Mouse (Mus musculus) liver, embryonic 13.5 days (tissue): Measurements from ENCODE around the gene Casq1. TPM values are rescaled to one million over a fixed set of nuclear protein-coding genes. Genes with fewer than 3 reads are reported as not detected.
A peak's percentile ranks its signal among the peaks of the same experiment; 100 is the strongest.

ENCODE experiments used
- ATAC-seq: fragments of 200-750 bp; cut with Nextera tagmentation; 2 replicates; pipeline ENCODE4 v1.8.0; 2017; ENCODE audit warnings: low read depth, mild to moderate bottlenecking, moderate number of reproducible peaks, moderate library complexity
- DNase-seq: peaks from one replicate; pipeline ENCODE4 v3.0.0; 2022
- H3K27ac ChIP-seq: fragments of 300-500 bp; sonication (generic); 2 replicates; pipeline ENCODE4 v1.5.1; 2015; ENCODE audit warnings: moderate library complexity, mild to moderate bottlenecking, inconsistent platforms
- H3K27me3 ChIP-seq: fragments of 300-500 bp; sonication (generic); 2 replicates; pipeline ENCODE4 v1.6.1; 2015; ENCODE audit warnings: mild to moderate bottlenecking, inconsistent platforms
- H3K36me3 ChIP-seq: fragments of 300-500 bp; sonication (generic); 2 replicates; pipeline ENCODE4 v1.6.1; 2015; ENCODE audit warnings: mild to moderate bottlenecking, inconsistent platforms
- H3K4me1 ChIP-seq: fragments of 300-500 bp; sonication (generic); replicated peaks from 2 replicates; pipeline ENCODE4 v1.6.1; 2015; ENCODE audit warnings: inconsistent platforms
- H3K4me2 ChIP-seq: fragments of 300-500 bp; sonication (generic); 2 replicates; pipeline ENCODE4 v1.6.1; 2015; ENCODE audit warnings: inconsistent platforms, mild to moderate bottlenecking, moderate library complexity
- H3K4me3 ChIP-seq: fragments of 300-500 bp; sonication (generic); replicated peaks from 2 replicates; pipeline ENCODE4 v1.5.1; 2015; ENCODE audit warnings: mild to moderate bottlenecking, inconsistent platforms
- H3K9ac ChIP-seq: fragments of 300-500 bp; sonication (generic); 2 replicates; pipeline ENCODE4 v1.6.1; 2015; ENCODE audit warnings: mild to moderate bottlenecking, inconsistent platforms
- H3K9me3 ChIP-seq: fragments of 300-500 bp; sonication (generic); replicated peaks from 2 replicates; pipeline ENCODE4 v1.6.1; 2016; ENCODE audit warnings: inconsistent platforms
- WGBS: fragments of 180-500 bp; shearing (Covaris S2); methylation state at CpG from one replicate; pipeline ENCODE4 v1.1.7; 2015; ENCODE audit not compliant: insufficient replicate concordance; 5-methylcytosine and 5-hydroxymethylcytosine counted together
- polyA plus RNA-seq: library from polyadenylated mRNA; unstranded; fragments of >200 nt; fragmentation: Nextera tagmentation; extraction: Ambion mirVana; gene quantifications from 2 replicates; pipeline ENCODE4 v1.2.1, GENCODE M21; 2015

Casq1 gene
- polyA plus RNA-seq, 1 experiment from 2014 or later: 0.55 TPM

DNA sequence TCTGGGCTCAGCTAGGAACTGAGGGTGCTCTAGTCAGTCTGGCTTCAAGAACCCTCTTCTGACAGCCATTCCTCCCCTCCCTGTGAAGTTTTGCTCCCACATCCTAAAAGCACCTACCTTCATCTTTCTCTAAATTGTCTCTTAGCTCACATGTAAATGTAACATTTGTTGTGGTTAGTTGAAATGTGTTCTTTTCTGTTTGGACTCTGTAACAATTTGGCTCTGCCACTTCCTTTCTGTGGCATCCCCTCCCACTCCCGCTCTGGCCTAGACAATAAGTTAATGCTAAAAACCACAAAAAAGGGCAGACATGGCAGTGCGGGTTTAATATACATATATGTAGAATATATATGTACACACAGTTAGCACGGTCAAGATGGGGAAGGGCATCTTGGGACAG lies 22.5 kb downstream of the Casq1 start:
- 82% methylated on average over 3 of the region's 3 CpGs for WGBS

DNA sequence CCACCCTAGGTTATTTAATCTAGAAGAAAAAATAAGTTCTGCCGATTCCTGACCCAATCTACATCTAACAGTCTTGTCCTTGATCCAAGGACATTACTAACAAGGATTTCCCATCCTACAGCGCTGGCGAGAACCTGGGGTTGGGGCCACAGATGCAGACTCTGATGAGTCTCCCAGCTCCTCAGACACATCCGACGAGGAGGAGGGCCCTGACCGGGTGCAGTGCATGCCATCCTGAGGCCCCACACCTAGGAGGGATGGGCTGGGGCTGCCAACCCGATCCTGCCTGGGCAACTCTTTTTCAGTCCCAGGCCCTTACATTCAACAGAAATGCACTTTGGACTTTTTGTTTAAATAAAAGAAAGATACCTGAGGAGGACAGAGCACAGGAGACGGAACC lies 25.2 kb downstream of the Casq1 start:
- Histone ChIP-seq H3K4me1 (no peaks in the 10 kb centered on the region), H3K27me3 (no peaks in the 10 kb centered on the region), H3K27ac (no peak overlapping the region), H3K36me3 (peaks cover 91% of the 10 kb centered on the region), H3K9ac (no peak overlapping the region), H3K4me3 (no peak overlapping the region), H3K9me3 (no peaks in the 10 kb centered on the region), H3K4me2 (no peak overlapping the region)
- no peak for ATAC-seq
- WGBS: 84% methylated on average over 8 of the region's 8 CpGs
- DNase-seq: no peak

More for the DNA sequence above, 22.5 kb downstream of the Casq1 start:
- Histone ChIP-seq H3K27ac (no peak overlapping the region), H3K9me3 (no peaks in the 10 kb centered on the region), H3K4me3 (no peak overlapping the region), H3K36me3 (peaks cover 87% of the 10 kb centered on the region), H3K4me1 (peaks cover 6% of the 10 kb centered on the region), H3K4me2 (no peak overlapping the region), H3K27me3 (no peaks in the 10 kb centered on the region), H3K9ac (no peak overlapping the region)
- ATAC-seq (no peak), DNase-seq (no peak)

DNA sequence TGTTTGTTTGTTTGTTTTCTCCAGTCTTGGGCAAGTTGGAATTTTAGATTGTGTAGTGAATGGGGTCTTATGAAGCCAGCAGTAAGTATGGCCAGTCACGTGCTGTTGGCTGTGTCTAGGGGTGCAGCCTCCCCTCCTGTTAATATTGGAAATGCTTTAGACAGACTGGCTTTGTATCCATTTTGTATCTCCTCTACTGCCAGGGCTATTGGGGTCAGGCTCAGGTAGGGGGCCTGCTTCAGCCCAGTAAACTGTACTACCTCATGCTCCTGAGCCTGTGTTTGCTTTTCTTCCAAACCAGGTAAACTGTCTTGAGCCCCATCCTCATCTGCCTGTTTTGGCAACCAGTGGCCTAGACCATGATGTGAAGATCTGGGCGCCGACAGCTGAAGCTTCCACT lies 27.5 kb downstream of the Casq1 start:
- Histone ChIP-seq H3K4me3 (no peak overlapping the region), H3K4me2 (no peak overlapping the region), H3K4me1 (no peaks in the 10 kb centered on the region), H3K9me3 (no peaks in the 10 kb centered on the region), H3K27ac (no peak overlapping the region), H3K9ac (no peak overlapping the region), H3K36me3 (peaks cover 95% of the 10 kb centered on the region), H3K27me3 (no peaks in the 10 kb centered on the region)
- 88% methylated on average over 3 of the region's 3 CpGs for WGBS
- ATAC-seq (no peak), DNase-seq (no peak)

DNA sequence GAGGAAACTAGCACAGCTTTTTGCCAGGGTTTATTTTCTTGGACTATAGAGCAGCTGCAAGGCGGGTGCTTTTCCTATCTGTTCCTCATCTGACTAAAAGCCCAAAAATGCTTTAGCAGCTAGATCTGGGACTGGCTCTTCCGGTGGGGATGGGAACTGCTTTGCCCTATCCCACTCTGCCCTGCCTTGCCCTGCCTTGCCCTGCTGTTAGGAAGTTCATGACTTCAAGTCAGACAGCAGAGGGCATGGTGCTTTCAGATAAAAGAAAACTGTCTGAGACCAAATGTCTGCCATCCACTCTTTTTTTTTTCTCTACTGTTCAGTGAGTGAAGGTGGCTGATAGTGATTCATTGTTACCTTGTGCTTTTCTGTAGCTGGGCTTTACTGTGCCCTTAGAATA lies 28.1 kb downstream of the Casq1 start:
- no peak for DNase-seq
- H3K4me2 ChIP-seq: no peak overlapping the region
- no peak overlapping the region for H3K9ac ChIP-seq
- no peak for ATAC-seq
- 76% methylated on average over 2 of the region's 2 CpGs for WGBS
- H3K36me3 ChIP-seq: peaks cover 95% of the 10 kb centered on the region
- H3K27me3 ChIP-seq: no peaks in the 10 kb centered on the region
- no peak overlapping the region for H3K27ac ChIP-seq
- no peak overlapping the region for H3K4me3 ChIP-seq
- H3K9me3 ChIP-seq: no peaks in the 10 kb centered on the region
- no peaks in the 10 kb centered on the region for H3K4me1 ChIP-seq

DNA sequence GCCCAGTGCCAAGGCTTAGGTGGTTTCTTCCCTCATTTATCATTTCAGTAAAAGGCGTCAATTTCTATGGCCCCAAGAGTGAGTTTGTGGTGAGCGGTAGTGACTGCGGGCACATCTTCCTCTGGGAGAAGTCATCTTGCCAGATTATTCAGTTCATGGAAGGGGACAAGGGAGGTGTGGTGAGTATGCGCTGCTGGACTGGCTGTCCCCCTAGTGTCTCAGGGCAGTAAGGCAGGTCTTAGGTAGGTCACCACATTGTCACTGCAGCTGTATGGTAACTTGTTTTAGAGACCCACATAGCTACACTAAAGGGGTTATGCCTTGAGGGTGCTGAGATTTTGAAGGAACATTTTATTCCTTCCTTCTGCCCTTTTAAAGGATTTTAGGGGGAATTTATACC lies 30.8 kb downstream of the Casq1 start:
- Histone ChIP-seq H3K36me3 (peaks cover 91% of the 10 kb centered on the region), H3K27me3 (no peaks in the 10 kb centered on the region), H3K9ac (no peak overlapping the region), H3K9me3 (no peaks in the 10 kb centered on the region), H3K4me1 (no peaks in the 10 kb centered on the region), H3K4me2 (no peak overlapping the region), H3K4me3 (no peak overlapping the region), H3K27ac (no peak overlapping the region)
- ATAC-seq (no peak), DNase-seq (no peak)
- 83% methylated on average over 4 of the region's 4 CpGs for WGBS

DNA sequence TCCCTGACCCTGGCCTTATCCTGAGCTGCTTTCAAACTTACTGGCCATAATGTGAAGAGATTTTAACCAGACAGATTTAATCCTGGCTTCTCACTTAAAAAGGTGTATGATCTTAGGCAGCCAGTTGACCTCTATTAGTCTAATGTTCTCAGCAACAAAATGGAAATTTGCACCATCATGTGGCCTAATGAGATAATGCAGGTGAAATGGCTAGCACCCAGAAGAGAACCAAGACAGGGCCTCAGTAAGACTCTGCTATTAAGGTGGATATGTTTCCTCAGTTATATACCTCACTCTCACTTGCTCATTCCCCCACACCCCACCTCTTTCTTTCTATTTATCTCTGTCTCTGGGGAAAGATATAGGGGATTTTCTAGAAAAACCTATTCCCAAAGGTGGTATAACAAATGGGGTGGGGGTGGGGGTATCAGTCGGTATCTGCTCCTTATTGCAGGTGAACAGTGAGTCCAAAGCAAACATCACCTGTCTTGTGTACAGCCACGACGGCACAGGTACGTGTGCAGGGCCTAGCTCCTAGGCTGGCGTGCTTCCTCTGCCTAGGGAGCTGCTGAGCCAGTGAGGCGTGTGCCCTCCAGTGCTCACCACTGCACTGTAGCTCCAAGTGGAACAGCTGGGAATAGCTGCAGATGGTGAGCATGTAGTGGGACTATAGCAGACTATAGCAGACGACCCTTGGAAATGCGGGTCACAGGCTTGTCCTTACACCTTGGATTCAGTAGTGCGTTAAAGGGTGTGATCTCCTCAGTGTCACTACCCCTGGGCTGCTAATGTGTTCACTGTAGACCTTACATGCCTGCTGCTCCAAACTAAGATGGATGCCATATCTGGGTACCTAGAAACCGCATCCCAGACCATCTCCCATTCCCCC lies 33.0 kb downstream of the Casq1 start:
- H3K27me3 ChIP-seq: no peaks in the 10 kb centered on the region
- H3K36me3 ChIP-seq: peaks cover 87% of the 10 kb centered on the region
- H3K4me2 ChIP-seq: no peak overlapping the region
- H3K27ac ChIP-seq: no peak overlapping the region
- WGBS: 91% methylated on average over 10 of the region's 10 CpGs
- no peak overlapping the region for H3K4me3 ChIP-seq
- no peak overlapping the region for H3K9ac ChIP-seq
- peak; percentile 25; the same call in 1 of the 2 replicates for ATAC-seq
- DNase-seq: no peak
- H3K9me3 ChIP-seq: no peaks in the 10 kb centered on the region
- H3K4me1 ChIP-seq: no peaks in the 10 kb centered on the region

DNA sequence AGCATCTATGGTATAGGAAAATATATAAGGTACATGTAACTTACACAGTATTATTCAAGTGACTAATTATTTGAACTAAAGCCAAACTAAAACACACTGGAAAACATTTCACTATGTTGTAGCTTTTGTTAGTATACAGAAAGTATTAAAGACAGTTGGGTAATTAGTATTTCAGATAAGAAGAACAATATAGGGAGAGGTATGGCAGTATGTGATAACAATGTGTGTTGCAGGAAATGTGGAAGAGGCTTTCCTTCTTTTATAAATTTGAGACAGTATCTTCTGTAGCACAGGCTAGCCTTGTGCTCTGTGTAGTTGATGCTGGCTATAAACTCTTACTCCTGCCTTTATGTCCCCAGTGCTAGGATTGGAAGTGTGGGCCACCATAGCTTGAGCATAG lies 35.8 kb downstream of the Casq1 start:
- no peak overlapping the region for H3K27ac ChIP-seq
- H3K9ac ChIP-seq: no peak overlapping the region
- no peaks in the 10 kb centered on the region for H3K9me3 ChIP-seq
- H3K4me3 ChIP-seq: no peak overlapping the region
- peaks cover 86% of the 10 kb centered on the region for H3K36me3 ChIP-seq
- no peaks in the 10 kb centered on the region for H3K4me1 ChIP-seq
- ATAC-seq: no peak
- no peaks in the 10 kb centered on the region for H3K27me3 ChIP-seq
- H3K4me2 ChIP-seq: no peak overlapping the region
- no peak for DNase-seq

DNA sequence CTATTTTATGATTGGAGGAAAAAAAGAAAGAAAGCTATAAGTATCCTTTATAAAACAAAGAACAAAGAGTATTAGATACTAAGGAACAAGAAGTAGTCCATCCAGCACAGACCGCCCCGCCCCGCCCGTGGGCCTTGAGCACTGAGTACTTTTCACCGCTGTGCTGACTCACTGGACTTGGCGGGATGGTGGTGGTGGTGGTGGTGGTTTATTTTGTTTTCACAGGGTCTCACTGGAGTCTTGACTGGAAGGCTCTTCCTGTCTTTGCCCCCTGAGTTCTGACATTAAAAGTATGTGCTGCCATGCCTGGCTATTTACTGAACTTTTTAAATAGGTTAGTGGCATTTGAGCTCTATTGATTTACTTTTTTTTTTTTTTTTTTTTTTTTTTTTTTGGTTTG lies 36.6 kb downstream of the Casq1 start:
- WGBS: 84% methylated on average over 6 of the region's 6 CpGs
- Histone ChIP-seq H3K27me3 (no peaks in the 10 kb centered on the region), H3K4me3 (no peak overlapping the region)

DNA sequence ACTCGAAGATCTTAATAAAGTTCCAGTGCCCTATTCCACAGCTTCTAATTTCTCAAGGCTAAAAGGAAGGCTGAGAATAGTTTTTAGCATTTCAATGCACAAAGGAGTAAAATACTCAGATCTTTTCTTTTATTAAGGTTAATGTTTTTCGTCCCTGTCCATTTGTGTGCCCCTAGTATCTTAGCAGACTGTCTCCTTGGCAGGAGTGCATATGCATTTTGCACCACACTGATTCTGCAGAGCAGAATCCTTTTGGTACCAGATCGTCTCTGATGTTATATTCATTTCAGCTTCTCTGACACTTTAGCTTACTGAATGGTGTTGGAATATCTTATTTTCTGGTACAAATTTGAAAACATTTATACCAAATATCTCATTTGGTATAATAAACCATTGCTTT lies 37.9 kb downstream of the Casq1 start:
- ATAC-seq (no peak), DNase-seq (no peak)
- H3K9me3 ChIP-seq: no peaks in the 10 kb centered on the region
- no peak overlapping the region for H3K4me2 ChIP-seq
- H3K36me3 ChIP-seq: peaks cover 83% of the 10 kb centered on the region
- no peak overlapping the region for H3K9ac ChIP-seq
- WGBS: 88% methylated on average over 3 of the region's 3 CpGs
- H3K4me1 ChIP-seq: no peaks in the 10 kb centered on the region
- H3K27me3 ChIP-seq: no peaks in the 10 kb centered on the region
- H3K4me3 ChIP-seq: no peak overlapping the region
- H3K27ac ChIP-seq: no peak overlapping the region

More for the DNA sequence above, 36.6 kb downstream of the Casq1 start:
- Histone ChIP-seq H3K4me2 (no peak overlapping the region), H3K4me1 (no peaks in the 10 kb centered on the region), H3K9me3 (no peaks in the 10 kb centered on the region), H3K36me3 (peaks cover 86% of the 10 kb centered on the region), H3K9ac (no peak overlapping the region), H3K27ac (no peak overlapping the region)
- no peak for ATAC-seq
- no peak for DNase-seq

DNA sequence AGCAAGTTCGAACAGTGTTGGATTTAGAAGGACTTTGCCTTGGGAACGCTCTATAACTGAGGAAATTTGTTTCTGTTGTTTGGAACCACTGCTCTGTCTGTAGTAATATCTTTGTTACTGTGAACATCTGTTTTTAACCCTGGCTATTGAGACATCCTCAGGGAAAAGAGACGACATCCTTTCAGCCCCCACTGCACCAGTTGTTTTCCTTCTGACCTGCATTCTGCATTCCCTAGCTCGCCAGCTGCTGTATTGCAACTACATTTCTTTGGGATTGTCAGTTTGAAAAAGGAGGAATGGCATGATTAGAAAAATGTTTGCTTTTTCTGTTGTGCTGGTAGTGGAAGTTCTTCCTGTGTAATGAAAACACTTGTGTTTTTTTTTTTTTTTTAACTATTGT lies 38.8 kb downstream of the Casq1 start:
- Histone ChIP-seq H3K27ac (no peak overlapping the region), H3K36me3 (peaks cover 81% of the 10 kb centered on the region)
- WGBS: 85% methylated on average over 4 of the region's 4 CpGs

DNA sequence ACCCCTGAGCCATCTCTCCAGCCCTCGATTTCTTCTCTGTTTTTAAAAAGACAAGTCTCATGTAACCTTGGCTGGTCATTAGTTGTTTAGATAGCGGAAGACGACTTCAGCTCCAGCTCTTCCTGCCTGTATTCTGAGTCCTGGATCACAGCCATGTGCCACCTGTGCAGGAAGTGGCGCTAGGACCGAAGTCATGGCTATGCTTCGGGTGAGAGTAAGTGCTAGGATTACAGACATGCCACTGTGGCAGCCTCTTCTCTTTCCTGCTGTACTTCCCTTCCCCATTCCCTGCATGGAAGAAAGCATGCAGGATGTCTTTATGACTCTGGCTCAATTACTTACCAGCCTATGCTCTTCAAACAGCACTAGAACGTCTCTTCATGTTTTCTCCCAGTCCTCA lies 40.6 kb downstream of the Casq1 start:
- no peak for ATAC-seq
- H3K36me3 ChIP-seq: peaks cover 85% of the 10 kb centered on the region

More for the DNA sequence above, 38.8 kb downstream of the Casq1 start:
- Histone ChIP-seq H3K4me2 (no peak overlapping the region), H3K9me3 (no peaks in the 10 kb centered on the region), H3K27me3 (no peaks in the 10 kb centered on the region), H3K4me3 (no peak overlapping the region), H3K9ac (no peak overlapping the region), H3K4me1 (no peaks in the 10 kb centered on the region)
- no peak for DNase-seq
- no peak for ATAC-seq

DNA sequence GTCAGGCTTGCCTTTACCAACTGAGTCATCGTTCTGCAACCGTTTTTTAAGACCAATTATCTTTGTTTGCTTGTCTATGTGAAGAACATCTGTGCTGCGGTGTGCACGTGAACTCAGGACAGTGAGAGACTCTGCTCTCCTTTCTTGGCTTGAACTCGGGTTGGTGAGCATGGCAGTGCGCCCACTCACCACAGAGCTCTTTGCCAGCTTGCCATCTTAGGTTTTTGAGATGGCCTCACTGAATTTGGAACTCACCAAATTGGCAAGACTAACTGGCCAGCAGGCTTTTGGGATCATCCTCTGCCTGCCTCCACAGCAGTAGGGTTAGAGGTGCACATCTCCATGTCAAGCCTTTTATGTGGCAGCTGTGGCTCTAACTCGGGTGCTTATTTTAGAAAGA lies 41.9 kb downstream of the Casq1 start:
- ATAC-seq (no peak), DNase-seq (no peak)
- no peak overlapping the region for H3K9ac ChIP-seq
- no peaks in the 10 kb centered on the region for H3K9me3 ChIP-seq
- H3K36me3 ChIP-seq: peaks cover 93% of the 10 kb centered on the region
- H3K4me2 ChIP-seq: no peak overlapping the region
- no peaks in the 10 kb centered on the region for H3K4me1 ChIP-seq
- WGBS: 85% methylated on average over 7 of the region's 7 CpGs
- H3K27ac ChIP-seq: no peak overlapping the region
- no peak overlapping the region for H3K4me3 ChIP-seq
- no peaks in the 10 kb centered on the region for H3K27me3 ChIP-seq

More for the DNA sequence above, 40.6 kb downstream of the Casq1 start:
- H3K4me3 ChIP-seq: no peak overlapping the region
- 76% methylated on average over 7 of the region's 7 CpGs for WGBS
- H3K9me3 ChIP-seq: no peaks in the 10 kb centered on the region
- no peaks in the 10 kb centered on the region for H3K27me3 ChIP-seq
- no peak overlapping the region for H3K27ac ChIP-seq
- H3K4me2 ChIP-seq: no peak overlapping the region
- H3K9ac ChIP-seq: no peak overlapping the region
- no peaks in the 10 kb centered on the region for H3K4me1 ChIP-seq
- no peak for DNase-seq
